Mouse (Mus musculus) embryonic facial prominence, embryonic 14.5 days (tissue): ENCODE measurements around the gene Smg9. TPM values are rescaled to one million over a fixed set of nuclear protein-coding genes. Genes with fewer than 3 reads are reported as not detected.
A peak's percentile ranks its signal among the peaks of the same experiment; 100 is the strongest.

Experiments used
- ATAC-seq: fragments of 200-750 bp; cut with Nextera tagmentation; 2 replicates; pipeline ENCODE4 v1.8.0; 2017; ENCODE audit warnings: low read depth, moderate number of reproducible peaks, moderate TSS enrichment
- DNase-seq: peaks from one replicate; pipeline ENCODE4 v3.0.0-alpha.2; 2015; ENCODE audit warnings: low spot score
- H3K27ac ChIP-seq: fragments of 300-500 bp; sonication (generic); replicated peaks from 2 replicates; pipeline ENCODE4 v1.5.1; 2014; ENCODE audit warnings: low read depth, mild to moderate bottlenecking, low read length, moderate library complexity
- H3K27me3 ChIP-seq: fragments of 300-500 bp; sonication (generic); replicated peaks from 2 replicates; pipeline ENCODE4 v1.6.1; 2014; ENCODE audit warnings: low read length; ENCODE audit not compliant: control insufficient read depth, insufficient read depth
- H3K36me3 ChIP-seq: fragments of 300-500 bp; sonication (generic); 2 replicates; pipeline ENCODE4 v1.6.1; 2014; ENCODE audit warnings: low read length, mixed read lengths; ENCODE audit not compliant: control insufficient read depth, insufficient read depth
- H3K4me1 ChIP-seq: fragments of 300-500 bp; sonication (generic); 2 replicates; pipeline ENCODE4 v1.6.1; 2014; ENCODE audit warnings: antibody characterized with exemption, low read length; ENCODE audit not compliant: control insufficient read depth, insufficient read depth
- H3K4me2 ChIP-seq: fragments of 300-500 bp; sonication (generic); 2 replicates; pipeline ENCODE4 v1.6.1; 2014; ENCODE audit warnings: low read depth, mild to moderate bottlenecking, low read length, moderate library complexity, mixed read lengths
- H3K4me3 ChIP-seq: fragments of 300-500 bp; sonication (generic); 2 replicates; pipeline ENCODE4 v1.5.1; 2014; ENCODE audit warnings: low read depth, mild to moderate bottlenecking, low read length
- H3K9ac ChIP-seq: fragments of 300-500 bp; sonication (generic); 2 replicates; pipeline ENCODE4 v1.6.1; 2014; ENCODE audit warnings: low read depth, mild to moderate bottlenecking, low read length, moderate library complexity, mixed read lengths
- H3K9me3 ChIP-seq: fragments of 300-500 bp; sonication (generic); 2 replicates; pipeline ENCODE4 v1.6.1; 2016; ENCODE audit warnings: low read length; ENCODE audit not compliant: control insufficient read depth
- WGBS: fragments of 180-500 bp; shearing (Covaris S2); extraction: QIAGEN DNeasy Blood & Tissue Kit; methylation state at CpG from one replicate; pipeline ENCODE4 v1.1.7; 2014; 5-methylcytosine and 5-hydroxymethylcytosine counted together
- polyA plus RNA-seq: library from polyadenylated mRNA; unstranded; fragments of >200 nt; fragmentation: Nextera tagmentation; extraction: Ambion mirVana; gene quantifications from 2 replicates; pipeline ENCODE4 v1.2.1, GENCODE M21; 2014

The Smg9 gene
- polyA plus RNA-seq, 1 experiment from 2014 or later = 17.6 TPM

DNA sequence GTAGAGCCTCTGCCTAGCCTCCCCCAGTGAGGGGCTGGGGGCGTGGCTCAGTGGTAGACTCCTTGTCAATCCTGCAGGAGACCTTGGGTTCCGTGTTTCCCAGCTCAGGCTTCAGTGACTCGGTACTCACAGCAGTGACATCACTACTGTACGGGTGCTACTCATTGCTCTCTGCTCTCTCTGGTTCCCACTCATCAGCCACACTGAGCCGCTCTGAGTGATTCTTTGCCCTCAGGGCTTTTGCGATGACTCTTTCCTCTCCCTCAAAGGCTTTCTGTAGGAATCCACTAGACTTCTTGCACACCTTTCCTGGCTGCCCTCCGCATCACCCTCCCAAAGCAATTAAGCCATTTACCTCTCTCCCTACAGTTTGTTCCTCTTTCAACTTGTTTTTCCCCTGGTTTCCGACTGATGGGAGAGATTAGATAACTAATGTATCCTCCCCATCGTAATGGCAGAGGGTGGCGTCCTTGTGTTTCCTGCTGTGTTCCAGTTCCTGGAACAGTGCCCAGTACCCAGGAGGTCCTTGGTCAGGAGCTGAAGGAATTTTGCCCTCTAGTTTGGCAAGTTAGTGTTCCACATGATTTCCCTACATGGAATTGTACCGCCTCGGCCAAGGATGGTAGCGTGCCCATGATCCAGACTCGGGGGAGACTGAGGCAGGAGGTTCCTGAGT lies 62.1 kb downstream of the Smg9 start:
- Histone ChIP-seq H3K27me3 (no peaks in the 10 kb centered on the region), H3K4me2 (no peak overlapping the region), H3K9me3 (no peaks in the 10 kb centered on the region), H3K9ac (no peak overlapping the region), H3K36me3 (no peaks in the 10 kb centered on the region), H3K27ac (no peak overlapping the region; the same call in 1 of the 2 replicates), H3K4me3 (no peak overlapping the region), H3K4me1 (peaks cover 14% of the 10 kb centered on the region)
- WGBS = 50% methylated on average over 13 of the region's 14 CpGs
- no peak for DNase-seq
- no peak for ATAC-seq

DNA sequence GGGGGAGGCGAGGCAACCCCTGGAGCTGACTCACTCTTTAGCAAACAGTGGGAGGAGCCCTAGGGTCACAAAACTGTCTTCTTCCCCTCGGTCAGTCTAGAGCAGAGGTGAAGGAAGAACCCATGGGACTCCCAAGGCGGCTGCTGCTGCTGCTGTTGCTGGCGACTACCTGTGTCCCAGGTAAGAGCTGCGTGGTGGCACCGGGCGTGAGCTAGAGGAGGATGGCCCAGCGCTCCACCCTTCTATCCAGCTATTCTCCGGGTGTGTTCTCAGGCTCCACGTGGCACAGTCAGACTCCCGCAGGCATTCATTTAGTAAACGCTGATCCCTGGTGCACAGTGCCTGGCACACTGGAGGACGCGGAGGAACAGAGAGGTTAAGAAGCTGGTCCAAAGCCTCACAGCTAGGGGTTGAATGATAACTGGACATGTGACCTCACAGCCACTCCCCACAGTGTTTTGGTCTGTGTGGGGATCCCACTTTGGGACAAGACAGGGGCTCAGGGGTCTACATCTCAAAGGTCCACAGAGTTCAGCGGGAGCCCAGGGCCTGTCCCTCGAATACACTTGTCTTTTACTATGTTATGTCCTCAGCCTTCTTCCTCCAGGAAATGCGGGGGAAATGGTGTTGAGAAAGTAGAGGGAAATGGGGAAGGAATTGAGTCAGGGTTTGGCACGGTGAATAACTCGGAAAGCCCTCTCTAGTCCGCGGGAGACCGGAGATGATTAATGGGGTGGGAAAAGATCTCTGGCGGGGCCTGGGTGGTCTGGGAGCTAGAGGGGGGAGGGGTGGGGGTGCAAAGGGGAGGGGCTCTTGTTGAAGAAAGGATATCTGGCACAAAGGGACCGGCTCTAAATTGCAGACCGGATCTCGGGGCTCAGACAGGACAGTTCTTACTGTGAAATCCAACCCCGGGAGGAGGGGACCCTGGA lies 63.2 kb downstream of the Smg9 start, which contains the start of gene Plaur:
TSS of gene Plaur (plus strand) at position 97 of the 932 bp plus-strand sequence.
- DNase-seq = no peak
- H3K27ac ChIP-seq = no peak within 1 kb of the TSS; the same call in 1 of the 2 replicates
- no peaks in the 10 kb centered on the region for H3K27me3 ChIP-seq
- 5% methylated on average over 24 of the region's 27 CpGs for WGBS
- H3K4me3 ChIP-seq = peak within 1 kb of the TSS; percentile 33
- H3K9me3 ChIP-seq = no peaks in the 10 kb centered on the region
- H3K4me2 ChIP-seq = peak within 1 kb of the TSS; percentile 51
- peaks cover 14% of the 10 kb centered on the region for H3K4me1 ChIP-seq
- peak within 1 kb of the TSS; percentile 49 for H3K9ac ChIP-seq
- no peaks in the 10 kb centered on the region for H3K36me3 ChIP-seq
- peak; percentile 64 for ATAC-seq

DNA sequence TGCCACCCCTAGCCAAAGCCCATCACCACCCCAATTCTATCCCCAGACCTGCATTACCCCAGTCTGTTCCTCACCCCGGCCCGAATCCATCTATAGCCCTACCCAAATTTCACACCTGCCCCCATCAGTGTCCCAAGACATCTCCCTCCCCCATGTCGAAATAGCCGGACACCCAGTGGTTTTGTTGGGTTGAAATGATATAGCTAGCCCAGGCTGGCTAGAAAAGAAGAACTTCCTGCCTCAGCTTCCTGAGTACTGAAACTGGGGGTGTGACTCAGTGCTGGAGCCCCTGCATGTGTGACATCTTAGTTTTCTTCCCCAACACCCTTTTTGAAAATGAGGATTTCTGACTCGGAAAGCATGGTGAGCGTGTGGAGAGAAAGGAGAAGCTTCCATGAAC lies 67.4 kb downstream of the Smg9 start:
- no peak for ATAC-seq
- H3K4me2 ChIP-seq = no peak overlapping the region
- no peaks in the 10 kb centered on the region for H3K27me3 ChIP-seq
- H3K4me1 ChIP-seq = peaks cover 10% of the 10 kb centered on the region
- no peak for DNase-seq
- no peak overlapping the region for H3K9ac ChIP-seq
- no peaks in the 10 kb centered on the region for H3K36me3 ChIP-seq
- peaks cover 4% of the 10 kb centered on the region; the same call in 1 of the 2 replicates for H3K9me3 ChIP-seq
- H3K27ac ChIP-seq = no peak overlapping the region
- 91% methylated on average over 6 of the region's 6 CpGs for WGBS
- no peak overlapping the region for H3K4me3 ChIP-seq

- no peak overlapping the region for H3K4me2 ChIP-seq
- DNase-seq (no peak), ATAC-seq (no peak)
- H3K4me3 ChIP-seq = no peak overlapping the region
- no peaks in the 10 kb centered on the region for H3K36me3 ChIP-seq
- H3K27ac ChIP-seq = no peak overlapping the region
- peaks cover 4% of the 10 kb centered on the region; the same call in 1 of the 2 replicates for H3K9me3 ChIP-seq
- WGBS = 85% methylated on average over 5 of the region's 5 CpGs
- no peak overlapping the region for H3K9ac ChIP-seq
- 0 out of 2 replicates have a peak, but pooled peaks cover 3% of the 10 kb centered on the region for H3K4me1 ChIP-seq
- H3K27me3 ChIP-seq = no peaks in the 10 kb centered on the region
These were observed 68.5 kb downstream of the Smg9 start for GRCm38 (mm10) chr7:24467886-24468285.

GRCm38 (mm10) chr7:24469126-24469525 lies 69.7 kb downstream of the Smg9 start:
- Histone ChIP-seq H3K36me3 (no peaks in the 10 kb centered on the region), H3K9me3 (peaks cover 4% of the 10 kb centered on the region; the same call in 1 of the 2 replicates), H3K27me3 (no peaks in the 10 kb centered on the region), H3K4me3 (no peak overlapping the region), H3K4me1 (no peaks in the 10 kb centered on the region), H3K9ac (no peak overlapping the region), H3K4me2 (no peak overlapping the region), H3K27ac (no peak overlapping the region)
- ATAC-seq (no peak), DNase-seq (no peak)
- WGBS = 81% methylated on average over 3 of the region's 3 CpGs

GRCm38 (mm10) chr7:24470356-24470755 lies 70.9 kb downstream of the Smg9 start:
- ATAC-seq (no peak), DNase-seq (no peak)
- Histone ChIP-seq H3K9ac (no peak overlapping the region), H3K4me1 (0 out of 2 replicates have a peak, but pooled peaks cover 2% of the 10 kb centered on the region), H3K27ac (no peak overlapping the region), H3K36me3 (no peaks in the 10 kb centered on the region), H3K4me3 (no peak overlapping the region), H3K27me3 (no peaks in the 10 kb centered on the region), H3K4me2 (no peak overlapping the region), H3K9me3 (peaks cover 4% of the 10 kb centered on the region; the same call in 1 of the 2 replicates)
- 97% methylated on average over 7 of the region's 7 CpGs for WGBS

Other genes starting within 250 kb of the Smg9 start
- gene Zfp114, start 224.6 kb upstream of the Smg9 start, polyA plus RNA-seq = 3.6 and 3.8 TPM in 2 replicates
- 11.1 and 12.7 TPM in 2 replicates for gene Zfp111, start 188.2 kb upstream of the Smg9 start, polyA plus RNA-seq
- gene Zfp109, start 162.1 kb upstream of the Smg9 start, polyA plus RNA-seq = 3.6 and 4.5 TPM in 2 replicates
- gene Zfp108, start 144.8 kb upstream of the Smg9 start, polyA plus RNA-seq = 4.3 and 5.6 TPM in 2 replicates
- gene Zfp93, start 129.2 kb upstream of the Smg9 start, polyA plus RNA-seq = 6.2 and 9.2 TPM in 2 replicates
- 29.8 and 29.9 TPM in 2 replicates for gene Zfp61, start 98.4 kb upstream of the Smg9 start, polyA plus RNA-seq
- gene Zfp94, start 83.0 kb upstream of the Smg9 start, polyA plus RNA-seq = 8.5 and 12.1 TPM in 2 replicates
- not detected in 2 replicates for gene Tescl, start 65.7 kb upstream of the Smg9 start, polyA plus RNA-seq
- 2.4 and 4.9 TPM in 2 replicates for gene Lypd5, start 50.4 kb upstream of the Smg9 start, polyA plus RNA-seq
- gene Kcnn4, start 29.4 kb upstream of the Smg9 start, polyA plus RNA-seq = 4.1 and 5.8 TPM in 2 replicates
- 0.16 and 0.36 TPM in 2 replicates for gene Irgc1, start 52.7 kb downstream of the Smg9 start, polyA plus RNA-seq
- 8.0 and 12.2 TPM in 2 replicates for gene Plaur, start 62.9 kb downstream of the Smg9 start, polyA plus RNA-seq
- 2.6 and 2.8 TPM in 2 replicates for gene Cadm4, start 82.4 kb downstream of the Smg9 start, polyA plus RNA-seq
- 31.3 and 36.6 TPM in 2 replicates for gene Zfp428, start 107.4 kb downstream of the Smg9 start, polyA plus RNA-seq
- 0.19 and 0.22 TPM in 2 replicates for gene AC161166.1, start 112.8 kb downstream of the Smg9 start, polyA plus RNA-seq
- 11.4 and 12.0 TPM in 2 replicates for gene Irgq, start 131.1 kb downstream of the Smg9 start, polyA plus RNA-seq
- gene Pinlyp, start 146.5 kb downstream of the Smg9 start, polyA plus RNA-seq = 0.34 and 1.5 TPM in 2 replicates
- 88.4 and 97.9 TPM in 2 replicates for gene Xrcc1, start 146.7 kb downstream of the Smg9 start, polyA plus RNA-seq
- gene Ethe1, start 187.9 kb downstream of the Smg9 start, polyA plus RNA-seq = 25.5 and 25.6 TPM in 2 replicates
- gene Zfp575, start 188.0 kb downstream of the Smg9 start, polyA plus RNA-seq = 4.3 and 4.6 TPM in 2 replicates
- gene Phldb3, start 211.1 kb downstream of the Smg9 start, polyA plus RNA-seq = 0.43 and 0.60 TPM in 2 replicates
- gene Lypd3, start 236.9 kb downstream of the Smg9 start, polyA plus RNA-seq = 24.7 TPM in 2 replicates